Mouse (Mus musculus): Measurements from ENCODE around the gene Praf2. TPM values are rescaled to one million over a fixed set of nuclear protein-coding genes. Genes with fewer than 3 reads are reported as not detected.

Gene Praf2
- 143 and 144 TPM in 2 replicates for polyA plus RNA-seq (2015; fragmentation: Nextera tagmentation; extraction: Ambion mirVana)

DNA sequence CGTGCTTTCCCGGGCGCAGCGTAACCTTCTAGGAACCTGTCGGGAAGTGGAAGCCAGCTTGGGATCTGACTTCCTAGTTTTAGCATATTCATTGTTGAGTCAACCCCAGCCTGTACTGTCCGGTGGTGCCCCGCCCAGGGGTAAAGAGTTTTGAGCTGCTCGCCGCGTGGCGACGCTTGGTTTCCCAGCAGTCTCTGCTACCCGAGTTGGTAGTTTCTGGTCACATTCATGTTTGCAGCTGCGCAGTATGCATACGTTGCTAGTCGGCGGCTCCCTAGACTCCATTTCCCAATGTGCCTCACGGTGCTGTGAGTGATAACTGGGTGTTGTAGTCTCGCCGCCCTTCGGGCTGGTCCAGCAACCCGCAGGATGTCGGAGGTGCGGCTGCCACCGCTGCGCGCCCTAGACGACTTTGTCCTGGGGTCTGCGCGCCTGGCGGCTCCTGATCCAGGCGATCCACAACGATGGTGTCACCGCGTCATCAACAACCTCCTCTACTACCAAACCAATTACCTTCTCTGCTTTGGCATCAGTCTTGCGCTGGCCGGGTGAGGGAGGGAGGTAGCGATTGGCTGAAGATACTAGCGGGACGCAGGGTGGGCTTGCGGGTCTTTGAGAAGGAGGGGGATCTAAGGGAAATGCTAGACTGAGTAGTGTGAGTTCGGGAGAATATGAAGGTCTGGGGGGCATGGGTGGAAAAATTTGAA is at the start of gene Praf2:
Gene Praf2 (plus strand): TSS at position 225 of the 707 bp plus-strand sequence.
- WGBS: 15% methylated on average over 40 of the region's 42 CpGs

DNA sequence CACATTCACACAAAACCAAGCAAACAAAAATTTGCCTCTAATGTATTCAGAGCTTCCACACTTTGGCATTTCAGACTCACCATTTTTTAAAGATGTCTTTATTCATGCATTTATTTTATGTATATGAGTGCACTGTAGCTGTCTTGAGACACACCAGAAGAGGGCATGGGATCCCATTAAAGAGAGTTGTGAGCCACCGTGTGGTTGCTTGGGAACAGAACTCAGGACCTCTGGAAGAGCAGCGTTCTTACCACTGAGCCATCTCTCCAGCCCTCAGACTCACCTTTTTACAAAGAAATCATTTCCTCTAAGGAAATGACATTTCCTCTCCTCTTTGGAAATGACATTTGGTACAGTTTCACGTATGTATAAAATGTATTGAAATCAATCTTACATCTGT is 49.3 kb upstream of the Praf2 start:
- no peak overlapping the region for H3K4me3 ChIP-seq (ENCODE audit: low read length)
- no peak for ATAC-seq
- no peak overlapping the region for H3K9ac ChIP-seq (ENCODE audit: low read depth, low read length)
- no peak overlapping the region for H3K27ac ChIP-seq (ENCODE audit: low read depth, low read length)
- no peak overlapping the region for H3K4me2 ChIP-seq (ENCODE audit: low read length)
- no peaks in the 10 kb centered on the region for H3K9me3 ChIP-seq (ENCODE audit: control insufficient read depth, low read length)
- H3K4me1 ChIP-seq (ENCODE audit: control insufficient read depth, insufficient read depth, low read depth, low read length): no peaks in the 10 kb centered on the region
- no peaks in the 10 kb centered on the region for H3K27me3 ChIP-seq (replicated peaks; ENCODE audit: control insufficient read depth, insufficient read depth, low read length)
- 44% methylated on average over 3 of the region's 3 CpGs for WGBS
- H3K36me3 ChIP-seq (ENCODE audit: control insufficient read depth, insufficient read depth, low read length): no peaks in the 10 kb centered on the region

More for the DNA sequence above, at the start of gene Praf2:
- H3K9ac ChIP-seq (ENCODE audit: low read depth, low read length): peak within 1 kb of the TSS; percentile 70
- peak within 1 kb of the TSS; percentile 75 for H3K27ac ChIP-seq (ENCODE audit: low read depth, low read length)
- peak; percentile 96 for ATAC-seq
- H3K27me3 ChIP-seq (replicated peaks; ENCODE audit: control insufficient read depth, insufficient read depth, low read length): no peaks in the 10 kb centered on the region
- H3K36me3 ChIP-seq (ENCODE audit: control insufficient read depth, insufficient read depth, low read length): peaks cover 2% of the 10 kb centered on the region; the same call in 1 of the 2 replicates
- peak within 1 kb of the TSS; percentile 49 for H3K4me3 ChIP-seq (ENCODE audit: low read length)
- H3K9me3 ChIP-seq (ENCODE audit: control insufficient read depth, low read length): no peaks in the 10 kb centered on the region; the same call in 1 of the 2 replicates
- peaks cover 3% of the 10 kb centered on the region for H3K4me1 ChIP-seq (ENCODE audit: control insufficient read depth, insufficient read depth, low read depth, low read length)
- H3K4me2 ChIP-seq (ENCODE audit: low read length): peak within 1 kb of the TSS; percentile 59

- H3K4me1 ChIP-seq (ENCODE audit: control insufficient read depth, insufficient read depth, low read depth, low read length): no peaks in the 10 kb centered on the region
- H3K4me3 ChIP-seq (ENCODE audit: low read length): peak overlapping the region; percentile 31
- WGBS: 18% methylated on average over 27 of the region's 27 CpGs
- peak overlapping the region; percentile 41; the same call in 1 of the 2 replicates for H3K9ac ChIP-seq (ENCODE audit: low read depth, low read length)
- ATAC-seq: peak; percentile 94
- H3K4me2 ChIP-seq (ENCODE audit: low read length): peak overlapping the region; percentile 53
- no peaks in the 10 kb centered on the region for H3K27me3 ChIP-seq (replicated peaks; ENCODE audit: control insufficient read depth, insufficient read depth, low read length)
- H3K36me3 ChIP-seq (ENCODE audit: control insufficient read depth, insufficient read depth, low read length): no peaks in the 10 kb centered on the region
- no peak overlapping the region for H3K27ac ChIP-seq (ENCODE audit: low read depth, low read length)
- no peaks in the 10 kb centered on the region for H3K9me3 ChIP-seq (ENCODE audit: control insufficient read depth, low read length)
Measured at GRCm38 (mm10) chrX:7679405-7680056, 48.7 kb upstream of the Praf2 start.

- Histone ChIP-seq H3K4me2 (ENCODE audit: low read length) (peak overlapping the region; percentile 53), H3K4me1 (ENCODE audit: control insufficient read depth, insufficient read depth, low read depth, low read length) (no peaks in the 10 kb centered on the region), H3K4me3 (ENCODE audit: low read length) (peak overlapping the region; percentile 31), H3K27me3 (replicated peaks; ENCODE audit: control insufficient read depth, insufficient read depth, low read length) (no peaks in the 10 kb centered on the region), H3K9me3 (ENCODE audit: control insufficient read depth, low read length) (no peaks in the 10 kb centered on the region), H3K36me3 (ENCODE audit: control insufficient read depth, insufficient read depth, low read length) (no peaks in the 10 kb centered on the region), H3K9ac (ENCODE audit: low read depth, low read length) (peak overlapping the region; percentile 41; the same call in 1 of the 2 replicates), H3K27ac (ENCODE audit: low read depth, low read length) (no peak overlapping the region)
- peak; percentile 44; the same call in 1 of the 2 replicates for ATAC-seq
- 28% methylated on average over 12 of the region's 12 CpGs for WGBS
Measured at GRCm38 (mm10) chrX:7680057-7680412, 48.2 kb upstream of the Praf2 start.

- Histone ChIP-seq H3K36me3 (ENCODE audit: control insufficient read depth, insufficient read depth, low read length) (no peaks in the 10 kb centered on the region), H3K27ac (ENCODE audit: low read depth, low read length) (no peak within 1 kb of the TSS), H3K9me3 (ENCODE audit: control insufficient read depth, low read length) (no peaks in the 10 kb centered on the region), H3K9ac (ENCODE audit: low read depth, low read length) (no peak within 1 kb of the TSS), H3K27me3 (replicated peaks; ENCODE audit: control insufficient read depth, insufficient read depth, low read length) (no peaks in the 10 kb centered on the region), H3K4me3 (ENCODE audit: low read length) (peak within 1 kb of the TSS; percentile 31; the same call in 1 of the 2 replicates), H3K4me1 (ENCODE audit: control insufficient read depth, insufficient read depth, low read depth, low read length) (no peaks in the 10 kb centered on the region), H3K4me2 (ENCODE audit: low read length) (peak within 1 kb of the TSS; percentile 53)
- no peak for ATAC-seq
- 69% methylated on average over 14 of the region's 14 CpGs for WGBS
Measured at GRCm38 (mm10) chrX:7680864-7681263, 47.4 kb upstream of the Praf2 start, which contains the start of gene Magix. Gene Magix, minus strand, starts transcription at chrX:7681251.

DNA sequence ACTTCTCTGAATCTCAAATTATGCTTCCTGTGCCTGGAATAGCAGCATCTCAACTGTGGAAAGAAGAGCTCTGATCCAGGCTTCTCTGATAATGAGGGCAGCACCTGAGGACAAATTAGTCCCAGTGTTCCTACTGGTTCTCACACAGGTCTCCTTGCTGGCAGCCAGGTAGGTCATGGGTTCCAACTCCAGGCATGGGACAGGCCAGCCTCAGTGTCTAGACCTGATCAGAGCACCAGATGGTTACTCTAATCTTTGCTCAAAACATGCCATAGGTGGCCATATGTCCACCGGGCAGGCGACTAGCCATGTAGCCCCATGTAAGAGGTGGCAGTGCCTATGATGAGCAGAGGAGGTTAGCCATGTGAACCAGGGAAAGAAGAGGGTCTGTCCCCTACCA is 39.9 kb upstream of the Praf2 start:
- H3K9ac ChIP-seq (ENCODE audit: low read depth, low read length): no peak overlapping the region
- H3K9me3 ChIP-seq (ENCODE audit: control insufficient read depth, low read length): no peaks in the 10 kb centered on the region
- H3K4me2 ChIP-seq (ENCODE audit: low read length): no peak overlapping the region
- 98% methylated on average over 2 of the region's 2 CpGs for WGBS
- H3K27me3 ChIP-seq (replicated peaks; ENCODE audit: control insufficient read depth, insufficient read depth, low read length): no peaks in the 10 kb centered on the region
- ATAC-seq: no peak
- H3K36me3 ChIP-seq (ENCODE audit: control insufficient read depth, insufficient read depth, low read length): no peaks in the 10 kb centered on the region
- H3K4me3 ChIP-seq (ENCODE audit: low read length): no peak overlapping the region
- no peaks in the 10 kb centered on the region for H3K4me1 ChIP-seq (ENCODE audit: control insufficient read depth, insufficient read depth, low read depth, low read length)
- H3K27ac ChIP-seq (ENCODE audit: low read depth, low read length): no peak overlapping the region

DNA sequence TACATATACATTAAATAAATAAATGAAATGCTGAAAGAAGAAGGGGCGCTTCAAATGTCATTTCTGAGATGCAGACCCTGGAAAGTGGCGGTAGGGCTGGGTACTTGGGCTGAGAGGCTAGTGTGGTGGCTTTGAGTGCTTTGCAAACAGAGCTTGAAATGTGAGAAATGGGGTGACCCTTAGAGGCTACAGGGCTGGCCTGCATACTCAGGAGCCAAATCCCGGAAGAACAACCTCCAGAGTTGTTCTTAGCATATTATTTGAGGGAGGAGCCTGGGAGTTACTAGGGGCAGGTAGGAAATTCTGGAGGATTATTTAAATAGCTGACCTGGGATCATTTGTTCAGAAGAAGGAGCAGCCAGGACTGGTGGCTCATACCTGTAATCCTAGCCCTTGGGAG is 37.8 kb upstream of the Praf2 start:
- WGBS: 76% methylated on average over 3 of the region's 3 CpGs
- Histone ChIP-seq H3K27me3 (replicated peaks; ENCODE audit: control insufficient read depth, insufficient read depth, low read length) (no peaks in the 10 kb centered on the region), H3K9ac (ENCODE audit: low read depth, low read length) (no peak overlapping the region), H3K9me3 (ENCODE audit: control insufficient read depth, low read length) (no peaks in the 10 kb centered on the region), H3K27ac (ENCODE audit: low read depth, low read length) (no peak overlapping the region), H3K4me1 (ENCODE audit: control insufficient read depth, insufficient read depth, low read depth, low read length) (no peaks in the 10 kb centered on the region), H3K4me2 (ENCODE audit: low read length) (no peak overlapping the region), H3K36me3 (ENCODE audit: control insufficient read depth, insufficient read depth, low read length) (no peaks in the 10 kb centered on the region), H3K4me3 (ENCODE audit: low read length) (no peak overlapping the region)
- no peak for ATAC-seq

DNA sequence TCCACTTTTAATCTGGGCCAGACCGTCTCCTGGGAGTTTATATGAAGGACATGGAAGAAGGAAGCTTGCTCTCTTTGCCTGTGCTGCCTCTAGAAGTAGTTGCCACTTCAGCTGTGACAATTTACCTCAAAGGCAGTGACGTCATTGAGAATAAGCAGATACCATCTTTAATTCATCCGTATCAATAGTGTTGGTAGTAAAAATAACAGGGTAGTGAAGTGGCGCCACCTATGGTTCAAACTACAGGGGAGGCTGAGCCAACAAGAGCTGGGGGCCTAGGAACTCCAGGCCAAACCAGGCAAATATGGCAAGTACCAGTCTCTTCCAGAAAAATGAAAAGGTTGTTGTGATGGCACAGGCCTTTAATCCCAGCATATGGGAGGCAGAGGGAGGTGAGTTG is 35.4 kb upstream of the Praf2 start:
- Histone ChIP-seq H3K27me3 (replicated peaks; ENCODE audit: control insufficient read depth, insufficient read depth, low read length) (no peaks in the 10 kb centered on the region), H3K4me3 (ENCODE audit: low read length) (no peak overlapping the region), H3K9me3 (ENCODE audit: control insufficient read depth, low read length) (no peaks in the 10 kb centered on the region), H3K36me3 (ENCODE audit: control insufficient read depth, insufficient read depth, low read length) (no peaks in the 10 kb centered on the region), H3K27ac (ENCODE audit: low read depth, low read length) (no peak overlapping the region), H3K9ac (ENCODE audit: low read depth, low read length) (no peak overlapping the region), H3K4me1 (ENCODE audit: control insufficient read depth, insufficient read depth, low read depth, low read length) (no peaks in the 10 kb centered on the region), H3K4me2 (ENCODE audit: low read length) (no peak overlapping the region)
- ATAC-seq: no peak
- WGBS: 33% methylated on average over 4 of the region's 4 CpGs

DNA sequence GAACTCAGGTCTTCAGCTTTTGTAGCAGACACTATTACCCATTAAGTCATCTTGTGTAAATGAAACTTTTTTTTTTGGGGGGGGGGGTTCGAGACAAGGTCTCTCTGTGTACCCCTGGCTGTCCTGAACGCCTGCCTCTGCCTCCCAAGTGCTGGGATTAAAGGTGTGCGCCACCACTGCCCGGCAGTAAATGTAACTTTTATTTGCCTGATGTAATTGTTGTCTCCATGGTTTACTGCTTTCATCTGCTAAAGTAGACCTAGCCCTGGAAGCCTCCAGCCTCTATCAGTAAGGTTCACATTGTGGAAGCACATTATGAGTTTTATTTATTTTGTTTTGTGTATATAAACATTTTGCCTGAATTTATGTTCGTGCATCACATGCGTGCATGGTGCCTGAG is 31.7 kb upstream of the Praf2 start:
- WGBS: 39% methylated on average over 6 of the region's 6 CpGs
- peak overlapping the region; percentile 20 for H3K4me3 ChIP-seq (ENCODE audit: low read length)
- H3K4me2 ChIP-seq (ENCODE audit: low read length): peak overlapping the region; percentile 51
- no peaks in the 10 kb centered on the region for H3K9me3 ChIP-seq (ENCODE audit: control insufficient read depth, low read length)
- H3K36me3 ChIP-seq (ENCODE audit: control insufficient read depth, insufficient read depth, low read length): no peaks in the 10 kb centered on the region
- H3K4me1 ChIP-seq (ENCODE audit: control insufficient read depth, insufficient read depth, low read depth, low read length): no peaks in the 10 kb centered on the region
- H3K9ac ChIP-seq (ENCODE audit: low read depth, low read length): no peak overlapping the region
- no peaks in the 10 kb centered on the region for H3K27me3 ChIP-seq (replicated peaks; ENCODE audit: control insufficient read depth, insufficient read depth, low read length)
- peak; percentile 71; the same call in 1 of the 2 replicates for ATAC-seq
- no peak overlapping the region for H3K27ac ChIP-seq (ENCODE audit: low read depth, low read length)

Data from hindbrain, embryonic 16.5 days (tissue).